Mouse (Mus musculus): ENCODE measurements around the gene Npepps. TPM values are rescaled to one million over a fixed set of nuclear protein-coding genes. Genes with fewer than 3 reads are reported as not detected.

The Npepps gene
- 44.2 TPM for polyA plus RNA-seq (2017; shearing (Covaris generic))

GRCm38 (mm10) chr11:97280216-97280861 lies at the start of gene Npepps:
Npepps (minus strand) TSS chr11:97280638.

GRCm38 (mm10) chr11:97315504-97316503 lies 35.4 kb upstream of the Npepps start, which contains the start of gene Mrpl45:
Mrpl45 (plus strand) TSS chr11:97315716.

GRCm38 (mm10) chr11:97187764-97188642 lies 92.4 kb downstream of the Npepps start, which contains the start of gene Kpnb1:
Kpnb1 (minus strand) TSS chr11:97187881.

Other genes with a start within 250 kb of the Npepps start
- gene Lrrc46, start 239.2 kb downstream of the Npepps start, polyA plus RNA-seq (2017; shearing (Covaris generic)), result 0.22 TPM
- gene Mrpl10, start 239.1 kb downstream of the Npepps start, polyA plus RNA-seq (2017; shearing (Covaris generic)), result 84.8 TPM
- gene Osbpl7, start 230.0 kb downstream of the Npepps start, polyA plus RNA-seq (2017; shearing (Covaris generic)), result 35.0 TPM
- gene Tbx21, start 165.3 kb downstream of the Npepps start, polyA plus RNA-seq (2017; shearing (Covaris generic)), result 9.6 TPM
- gene Tbkbp1, start 129.1 kb downstream of the Npepps start, polyA plus RNA-seq (2017; shearing (Covaris generic)), result 0.16 TPM
- 33.1 TPM for gene Kpnb1, start 92.8 kb downstream of the Npepps start, polyA plus RNA-seq (2017; shearing (Covaris generic))
- 26.0 TPM for gene Mrpl45, start 35.1 kb upstream of the Npepps start, polyA plus RNA-seq (2017; shearing (Covaris generic))
- 0.20 TPM for gene Gpr179, start 71.4 kb upstream of the Npepps start, polyA plus RNA-seq (2017; shearing (Covaris generic))
- gene Socs7, start 81.9 kb upstream of the Npepps start, polyA plus RNA-seq (2017; shearing (Covaris generic)), result 1.2 TPM
- 0.14 TPM for gene Arhgap23, start 134.9 kb upstream of the Npepps start, polyA plus RNA-seq (2017; shearing (Covaris generic))
- gene 4933428G20Rik, start 219.7 kb upstream of the Npepps start, polyA plus RNA-seq (2017; shearing (Covaris generic)), result not detected

All from CD4-positive, CD25-positive, alpha-beta regulatory T cell (primary cell).